Mouse (Mus musculus): ENCODE results near the gene 4930438A08Rik. TPM values are rescaled to one million over a fixed set of nuclear protein-coding genes. Genes with fewer than 3 reads are reported as not detected.
"Not testable (repeated sequence)": the region's sequence is repeated elsewhere in the genome, so short reads cannot be mapped to it uniquely, and the experiment has no call there.

4930438A08Rik gene
- total RNA-seq, 2 experiments from 2014 or later, result not detected

DNA sequence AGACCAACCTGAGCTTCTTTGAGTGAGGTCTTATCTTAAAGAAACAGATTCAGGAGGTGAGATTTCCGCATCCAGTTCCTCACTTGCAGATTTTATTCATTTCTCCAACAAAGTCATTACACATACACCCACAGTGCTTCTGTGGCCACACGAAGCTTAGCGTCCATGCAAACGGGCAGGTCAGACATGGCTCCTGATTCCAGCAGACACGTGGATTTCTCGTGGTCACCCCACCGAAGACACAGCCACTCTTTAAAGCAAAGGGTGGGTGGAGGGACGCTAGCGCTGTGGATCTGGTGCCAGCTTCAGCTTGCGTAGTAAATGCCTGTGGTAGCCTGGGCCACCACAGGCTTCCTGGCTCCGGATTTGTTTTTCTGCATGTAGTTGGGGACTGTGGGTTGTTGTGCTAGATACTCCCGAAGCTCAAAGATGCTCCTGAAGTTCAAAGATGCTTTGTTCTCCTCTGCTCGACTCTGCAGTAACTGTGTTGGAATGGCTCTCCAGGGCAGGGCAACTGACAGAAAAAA, 7.4 kb downstream of the 4930438A08Rik start:
- no peak for DNase-seq (ENCODE audit: low spot score in 2 of 2)

GRCm38 (mm10) chr11:58282518-58282917, 7.9 kb downstream of the 4930438A08Rik start:
- no peak for DNase-seq (ENCODE audit: low spot score in 2 of 2)

- DNase-seq (ENCODE audit: low spot score in 2 of 2), result no peak
Observed at GRCm38 (mm10) chr11:58289992-58290682, 15.5 kb downstream of the 4930438A08Rik start.

GRCm38 (mm10) chr11:58290812-58291211, 16.2 kb downstream of the 4930438A08Rik start:
- no peak for DNase-seq (ENCODE audit: low spot score in 2 of 2)

DNA sequence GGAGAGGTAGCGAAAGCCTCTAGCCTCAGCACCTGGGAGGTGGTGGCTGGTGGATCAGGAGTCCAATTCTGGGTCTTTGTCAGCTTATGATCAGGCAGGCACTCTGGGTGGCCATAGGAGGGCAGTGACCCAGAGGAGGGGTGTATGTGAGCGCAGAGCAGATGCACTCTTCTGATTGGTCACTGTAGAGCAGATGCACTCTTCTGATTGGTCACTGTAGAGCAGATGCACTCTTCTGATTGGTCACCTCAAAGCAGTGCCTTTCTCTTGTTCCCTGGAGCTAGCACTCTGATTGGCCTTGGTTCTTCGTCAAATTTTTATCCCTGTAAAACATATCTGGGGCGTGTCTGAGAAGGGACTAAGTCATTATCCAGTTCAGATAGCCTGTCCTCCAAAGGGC, 18.2 kb downstream of the 4930438A08Rik start:
- DNase-seq (ENCODE audit: low spot score in 2 of 2), result no peak

GRCm38 (mm10) chr11:58297396-58297795, 22.8 kb downstream of the 4930438A08Rik start:
- no peak for DNase-seq (ENCODE audit: low spot score in 2 of 2)

DNA sequence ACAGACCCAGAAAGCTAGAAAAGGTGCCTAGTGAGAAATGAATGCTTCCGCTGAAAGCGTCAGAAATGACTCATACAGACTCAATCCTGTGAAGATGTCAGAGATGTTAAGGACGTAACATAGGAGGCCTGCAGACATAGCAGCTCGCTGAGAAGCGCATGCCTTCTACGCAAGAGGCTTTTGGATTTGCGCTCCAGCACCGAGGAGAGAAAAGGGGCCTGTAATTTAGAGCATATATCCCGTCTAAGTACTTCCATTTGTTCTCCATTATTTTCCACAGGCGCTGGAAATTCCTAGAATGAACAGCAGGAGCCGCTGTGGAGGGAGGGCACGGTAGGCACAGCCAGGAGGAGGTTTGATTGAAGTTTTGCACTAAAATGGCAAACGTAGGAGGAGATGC, 26.5 kb downstream of the 4930438A08Rik start:
- DNase-seq (ENCODE audit: low spot score in 2 of 2), result peak; percentile 86 to 87

DNA sequence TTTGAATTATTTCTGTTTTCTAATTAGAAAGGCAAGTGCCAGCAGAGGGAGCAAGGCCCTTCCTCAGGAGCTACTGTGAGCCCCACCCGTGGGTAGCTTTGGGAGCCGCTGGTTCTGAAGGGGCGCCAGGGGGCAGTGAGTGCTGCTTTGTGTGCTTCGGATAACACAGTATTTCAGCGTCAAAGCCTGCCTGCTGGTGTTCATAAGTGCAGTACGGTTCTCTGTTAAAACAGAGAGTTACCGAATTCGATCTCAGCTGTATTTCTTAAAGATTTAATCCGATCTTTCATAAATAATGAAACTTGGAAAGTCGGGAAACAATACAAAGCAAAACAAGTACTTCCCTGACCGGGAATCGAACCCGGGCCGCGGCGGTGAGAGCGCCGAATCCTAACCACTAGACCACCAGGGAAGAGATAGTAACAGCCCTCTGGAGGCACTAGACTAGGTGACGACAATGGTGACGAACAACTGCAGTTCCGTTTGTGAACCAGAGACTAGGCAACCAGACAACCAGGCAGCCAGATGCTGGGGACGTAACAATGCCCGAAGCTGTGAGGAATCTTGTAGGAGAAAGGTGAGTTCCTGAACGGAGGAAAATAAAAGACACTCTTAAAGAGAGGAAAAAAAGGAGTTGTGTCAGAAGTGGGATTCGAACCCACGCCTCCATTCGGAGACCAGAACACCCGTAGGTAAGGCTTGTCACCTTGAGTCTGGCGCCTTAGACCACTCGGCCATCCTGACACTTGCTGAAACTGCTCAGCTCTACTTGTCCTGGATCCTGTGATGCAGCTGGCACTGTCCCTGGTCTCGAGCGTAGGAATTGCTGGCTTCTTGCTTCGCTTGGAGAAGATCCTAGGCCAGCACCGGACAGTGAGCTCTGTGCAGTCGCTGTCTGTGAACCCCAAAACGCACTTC, 27.5 kb downstream of the 4930438A08Rik start:
- DNase-seq (ENCODE audit: low spot score in 2 of 2), result peak; percentile 99

GRCm38 (mm10) chr11:58302774-58303445, 28.3 kb downstream of the 4930438A08Rik start:
- no peak for DNase-seq (ENCODE audit: low spot score in 2 of 2)

DNA sequence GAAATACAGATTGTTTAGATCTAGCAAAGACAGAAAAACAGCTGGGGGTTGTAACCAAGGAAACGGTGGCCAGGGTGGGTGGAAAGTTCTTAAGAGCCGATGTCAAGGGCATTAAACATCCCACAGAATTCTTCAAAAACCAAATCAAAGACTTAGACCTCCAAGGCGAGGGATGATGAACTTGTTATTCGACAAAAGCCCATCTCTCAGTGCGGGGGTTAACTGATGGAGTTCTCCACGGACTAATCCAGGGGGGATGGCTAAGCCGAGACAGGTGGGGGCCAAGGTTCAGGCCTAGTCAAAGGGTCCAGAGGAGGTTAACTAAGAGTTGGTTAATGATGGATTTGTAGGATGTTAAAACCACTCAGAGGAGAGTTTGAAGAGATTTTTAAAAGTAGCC, 29.0 kb downstream of the 4930438A08Rik start:
- DNase-seq (ENCODE audit: low spot score in 2 of 2), result no peak

- not testable (repeated sequence) for DNase-seq (ENCODE audit: low spot score in 2 of 2)
Observed at GRCm38 (mm10) chr11:58305299-58305698, 30.7 kb downstream of the 4930438A08Rik start.

DNA sequence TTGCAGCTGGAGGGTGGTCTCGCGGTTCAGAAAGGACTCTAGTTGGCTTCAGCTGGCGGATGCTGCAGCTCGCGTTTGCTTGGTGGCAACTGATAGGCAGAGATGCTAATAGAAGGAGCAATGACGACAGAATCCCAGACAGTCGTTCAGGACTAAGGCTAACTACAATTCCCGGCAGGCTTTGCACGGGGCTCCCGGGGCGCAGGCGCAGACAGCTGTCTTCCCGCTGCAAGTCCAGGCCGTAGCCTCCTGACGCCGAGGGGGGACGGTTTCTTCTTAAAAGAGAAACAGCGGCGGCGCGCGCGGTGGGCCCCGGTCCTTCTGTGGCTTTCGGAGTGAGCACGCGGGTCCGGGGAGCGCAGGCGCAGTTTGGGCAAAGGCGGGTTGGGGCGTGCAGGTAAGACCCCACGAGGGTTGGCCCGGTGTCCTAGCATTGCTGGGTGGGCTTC, 32.3 kb downstream of the 4930438A08Rik start, which contains the start of gene Zfp692:
Gene Zfp692 (plus strand): TSS at position 210 of the 449 bp plus-strand sequence.
- DNase-seq (ENCODE audit: low spot score in 2 of 2), result peak; percentile 93 to 96

DNA sequence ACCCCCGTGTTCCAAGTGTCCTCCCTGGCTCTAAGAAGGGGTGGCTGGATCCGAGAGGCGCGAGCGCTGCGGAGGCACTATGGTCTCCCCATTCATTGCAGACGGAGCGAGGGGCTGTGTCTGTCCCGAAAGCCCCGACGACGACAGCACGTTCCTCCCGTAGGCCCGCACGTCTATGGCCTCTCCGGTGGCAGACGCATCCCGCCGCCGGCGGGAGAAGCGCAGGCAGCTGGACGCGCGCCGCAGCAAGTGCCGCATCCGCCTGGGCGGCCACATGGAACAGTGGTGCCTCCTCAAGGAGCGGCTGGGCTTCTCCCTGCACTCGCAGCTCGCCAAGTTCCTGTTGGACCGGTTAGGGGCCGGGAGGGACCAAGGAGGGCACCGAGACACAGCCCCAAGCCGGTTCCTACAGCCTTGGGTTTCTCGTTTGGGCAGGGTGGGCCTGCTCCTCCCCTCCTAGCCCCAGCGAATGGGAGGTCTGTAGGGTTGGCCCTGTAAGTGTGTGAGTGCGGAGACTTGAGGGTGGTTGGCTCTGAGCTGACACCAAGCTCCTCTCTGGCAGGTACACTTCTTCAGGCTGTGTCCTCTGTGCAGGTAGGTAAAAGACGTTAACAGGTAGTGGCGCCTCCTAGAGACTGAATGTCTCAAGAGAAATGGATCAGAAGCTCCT, 32.9 kb downstream of the 4930438A08Rik start:
- DNase-seq (ENCODE audit: low spot score in 2 of 2), result peak; percentile 51 to 68

- DNase-seq (ENCODE audit: low spot score in 2 of 2), result no peak
Observed at GRCm38 (mm10) chr11:58308661-58309060, 34.1 kb downstream of the 4930438A08Rik start.

DNA sequence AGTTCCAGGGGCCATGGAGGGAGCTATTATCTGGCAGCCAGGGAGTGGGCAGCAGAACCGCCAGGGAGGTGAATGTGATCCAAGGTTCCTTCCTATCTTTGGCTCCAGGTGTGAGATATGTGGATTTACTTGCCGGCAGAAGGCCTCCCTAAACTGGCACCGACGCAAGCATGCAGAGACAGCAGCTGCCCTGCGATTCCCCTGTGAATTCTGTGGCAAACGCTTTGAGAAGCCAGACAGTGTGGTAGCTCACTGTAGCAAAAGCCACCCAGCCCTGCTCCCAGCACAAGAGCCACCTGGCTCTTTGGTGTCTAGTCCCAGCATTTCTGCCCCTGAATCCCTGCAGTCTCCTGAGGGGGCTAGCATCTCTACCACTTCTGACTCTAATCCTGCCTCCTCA, 39.5 kb downstream of the 4930438A08Rik start:
- DNase-seq (ENCODE audit: low spot score in 2 of 2), result peak; percentile 29 to 31

- DNase-seq (ENCODE audit: low spot score in 2 of 2), result no peak
Observed at GRCm38 (mm10) chr11:58315536-58316168, 41.1 kb downstream of the 4930438A08Rik start.

DNA sequence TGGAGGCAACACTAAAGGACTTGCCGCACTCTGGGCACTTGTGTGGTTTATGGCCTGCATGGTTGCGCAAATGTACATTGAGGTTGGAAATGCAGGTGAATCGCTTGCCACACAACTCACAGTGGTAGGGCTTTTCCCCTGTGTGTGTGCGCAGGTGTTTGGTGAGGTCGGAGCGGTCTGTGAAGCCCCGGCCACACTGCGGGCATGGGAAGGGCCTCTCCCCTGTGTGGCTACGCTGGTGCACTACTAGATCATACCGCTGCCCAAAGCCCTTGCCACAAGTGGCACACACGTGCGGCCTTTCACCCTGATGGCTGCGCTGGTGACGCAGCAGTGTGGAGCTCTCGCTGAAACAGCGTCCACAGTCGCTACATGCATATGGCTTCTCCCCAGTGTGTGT, 41.7 kb downstream of the 4930438A08Rik start:
- no peak for DNase-seq (ENCODE audit: low spot score in 2 of 2)

DNA sequence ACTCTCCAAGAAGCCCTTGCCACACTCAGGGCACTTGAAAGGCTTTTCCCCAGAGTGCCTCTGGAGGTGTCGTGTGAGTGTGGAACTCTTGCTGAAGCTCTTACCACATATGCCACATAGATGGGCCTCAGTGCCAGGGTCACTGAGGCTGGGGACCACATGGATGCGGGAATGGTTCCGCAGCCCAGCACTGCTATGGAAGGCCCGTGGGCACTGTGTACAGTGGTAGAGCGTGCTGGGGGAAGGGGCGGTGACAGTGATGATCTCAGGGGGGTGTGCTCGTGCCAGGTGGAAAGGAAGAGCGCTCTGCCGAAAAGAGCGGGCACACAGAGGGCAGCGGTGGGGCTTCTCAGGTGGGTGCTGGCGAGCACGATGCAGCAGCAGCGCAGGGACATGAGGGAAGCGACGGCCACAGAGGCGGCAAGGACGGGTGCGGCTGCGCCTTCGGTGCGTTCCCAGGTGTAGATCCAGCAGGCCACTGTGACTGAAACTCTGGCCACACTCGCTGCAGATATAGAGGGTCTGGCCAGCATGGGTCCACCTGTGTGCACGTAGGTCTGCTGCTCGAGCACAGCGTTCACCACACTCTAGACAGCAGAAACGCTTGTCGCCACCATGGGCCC, 42.3 kb downstream of the 4930438A08Rik start:
- DNase-seq (ENCODE audit: low spot score in 2 of 2), result no peak

DNA sequence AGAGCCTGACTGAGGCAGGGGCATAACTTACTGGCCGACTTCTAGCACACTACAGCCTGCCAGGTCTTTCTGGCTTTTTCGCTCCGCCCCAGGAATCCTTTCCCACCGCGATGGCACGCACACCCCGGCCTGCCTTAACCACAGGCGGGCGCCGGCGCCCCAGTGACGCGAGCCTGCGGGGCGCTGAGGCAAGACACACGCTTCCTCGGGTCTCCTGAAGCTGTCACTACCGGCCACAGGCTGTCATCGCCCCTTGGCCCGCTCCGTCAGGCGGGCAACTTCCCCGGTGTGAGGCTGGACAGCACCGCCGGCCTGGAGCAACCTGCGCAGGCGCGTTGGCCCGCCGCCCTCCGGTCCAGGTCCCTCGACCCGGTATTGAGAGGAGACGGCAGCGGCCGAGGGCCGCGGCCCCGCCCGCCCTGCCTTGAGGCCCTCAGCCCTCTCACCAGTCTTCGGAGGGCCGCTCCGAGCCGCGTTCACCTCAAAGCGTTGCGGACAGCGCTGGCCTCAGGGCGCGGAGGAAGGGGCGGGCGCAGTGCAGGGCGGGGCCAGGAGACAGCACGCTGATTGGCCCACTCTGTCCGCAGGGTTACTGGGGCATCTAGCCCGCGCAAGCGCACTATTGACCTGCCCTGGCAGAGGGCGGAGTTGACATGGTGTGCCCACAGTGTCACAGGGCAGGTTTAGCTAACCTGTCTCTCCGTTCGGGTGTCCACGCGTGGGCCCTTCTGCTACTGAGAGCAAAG, 48.4 kb downstream of the 4930438A08Rik start:
- DNase-seq (ENCODE audit: low spot score in 2 of 2), result peak; percentile 96 to 97

Measured in layer of hippocampus, postnatal 10 days (tissue).